Mouse (Mus musculus) hindbrain, postnatal 0 days (tissue): Measurements from ENCODE around the gene Gm49450. TPM values are rescaled to one million over a fixed set of nuclear protein-coding genes. Genes with fewer than 3 reads are reported as not detected.
"Not testable (repeated sequence)": the region's sequence is repeated elsewhere in the genome, so short reads cannot be mapped to it uniquely, and the experiment has no call there.

Source experiments
- ATAC-seq: fragments of 200-750 bp; cut with Nextera tagmentation; 2 replicates; pipeline ENCODE4 v1.8.0; 2017; ENCODE audit warnings: mild to moderate bottlenecking, moderate TSS enrichment, moderate library complexity
- DNase-seq: peaks from one replicate; pipeline ENCODE4 v3.0.0-alpha.2; 2015; ENCODE audit warnings: low spot score
- H3K27ac ChIP-seq: fragments of 300-500 bp; sonication (generic); 2 replicates; pipeline ENCODE4 v1.5.1; 2014; ENCODE audit warnings: mild to moderate bottlenecking
- H3K27me3 ChIP-seq: fragments of 300-500 bp; sonication (generic); 2 replicates; pipeline ENCODE4 v1.6.1; 2014; ENCODE audit warnings: low read length, mixed read lengths; ENCODE audit not compliant: insufficient read depth
- H3K36me3 ChIP-seq: fragments of 300-500 bp; sonication (generic); 2 replicates; pipeline ENCODE4 v1.6.1; 2014; ENCODE audit warnings: low read length, mixed read lengths; ENCODE audit not compliant: insufficient read depth
- H3K4me1 ChIP-seq: fragments of 300-500 bp; sonication (generic); 2 replicates; pipeline ENCODE4 v1.6.1; 2014; ENCODE audit warnings: antibody characterized with exemption, low read length, mixed read lengths; ENCODE audit not compliant: insufficient read depth
- H3K4me2 ChIP-seq: fragments of 300-500 bp; sonication (generic); 2 replicates; pipeline ENCODE4 v1.6.1; 2014; ENCODE audit warnings: low read depth, mild to moderate bottlenecking, low read length, moderate library complexity, mixed read lengths
- H3K4me3 ChIP-seq: fragments of 300-500 bp; sonication (generic); 2 replicates; pipeline ENCODE4 v1.5.1; 2014; ENCODE audit warnings: low read length
- H3K9ac ChIP-seq: fragments of 300-500 bp; sonication (generic); replicated peaks from 2 replicates; pipeline ENCODE4 v1.6.1; 2014; ENCODE audit warnings: mild to moderate bottlenecking, low read length, moderate library complexity, mixed read lengths
- H3K9me3 ChIP-seq: fragments of 300-500 bp; sonication (generic); 2 replicates; pipeline ENCODE4 v1.6.1; 2016; ENCODE audit warnings: low read length, mixed read lengths
- CTCF ChIP-seq: IDR thresholded peaks from 2 replicates; pipeline ENCODE4 v1.5.1; 2016; ENCODE audit warnings: antibody characterized with exemption, control low read depth, low read depth
- WGBS: fragments of 180-500 bp; shearing (Covaris S2); extraction: QIAGEN DNeasy Blood & Tissue Kit; methylation state at CpG from one replicate; pipeline ENCODE4 v1.1.7; 2014; 5-methylcytosine and 5-hydroxymethylcytosine counted together
- polyA plus RNA-seq: library from polyadenylated mRNA; unstranded; fragments of >200 nt; fragmentation: Nextera tagmentation; extraction: Ambion mirVana; gene quantifications from 2 replicates; pipeline ENCODE4 v1.2.1, GENCODE M21; 2015
- total RNA-seq: library from RNA; depleted of rRNA; stranded (reverse); fragments of >200 nt; gene quantifications from 2 replicates; pipeline ENCODE4 v1.2.3, GENCODE M21; 2014

Gm49450 gene
- total and polyA plus RNA-seq, 2 experiments from 2014 or later, result 1,767 TPM; not detected in 1

DNA sequence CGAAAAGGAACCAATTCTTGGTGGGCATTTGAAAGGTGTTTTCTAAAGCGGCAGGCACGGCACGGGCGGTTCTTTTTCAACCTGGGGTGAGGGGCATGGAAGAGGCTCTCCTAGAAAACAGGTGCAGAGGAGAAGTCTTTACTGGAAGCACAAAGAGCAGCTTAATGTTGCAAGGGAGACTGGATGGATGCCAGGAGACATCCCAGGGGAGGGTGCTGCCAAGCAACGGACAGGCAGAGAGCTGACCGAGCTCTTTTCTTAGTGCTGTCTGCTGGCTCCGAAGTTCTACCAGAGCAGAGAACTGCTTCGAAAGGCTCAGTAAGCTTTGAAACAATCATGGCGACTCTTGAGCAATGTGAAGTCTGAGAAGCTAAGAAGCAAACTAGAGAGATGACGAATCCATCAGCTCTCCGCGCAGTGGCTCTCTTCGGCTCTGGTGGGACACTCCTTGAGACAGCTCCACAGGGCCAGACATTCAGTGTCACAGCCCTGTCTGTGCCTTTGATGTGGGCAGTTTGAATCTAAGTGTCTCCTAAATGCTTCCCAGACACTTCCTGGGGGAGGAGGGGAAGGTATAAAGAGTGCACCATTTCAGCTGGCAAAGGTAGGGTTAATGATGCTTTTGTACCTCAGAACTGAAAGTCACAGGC lies 24.5 kb upstream of the Gm49450 start:
- ATAC-seq, result peak; percentile 84
- H3K27ac ChIP-seq, result peak overlapping the region; percentile 92
- H3K27me3 ChIP-seq, result no peaks in the 10 kb centered on the region
- H3K9ac ChIP-seq, result peak overlapping the region; percentile 42
- H3K4me1 ChIP-seq, result peaks cover 32% of the 10 kb centered on the region
- TF ChIP-seq CTCF, result no peak
- H3K36me3 ChIP-seq, result no peaks in the 10 kb centered on the region
- H3K4me2 ChIP-seq, result peak overlapping the region; percentile 48
- H3K4me3 ChIP-seq, result peak overlapping the region; percentile 16
- WGBS, result 11% methylated on average over 14 of the region's 14 CpGs
- DNase-seq, result peak; percentile 95
- no peaks in the 10 kb centered on the region for H3K9me3 ChIP-seq

DNA sequence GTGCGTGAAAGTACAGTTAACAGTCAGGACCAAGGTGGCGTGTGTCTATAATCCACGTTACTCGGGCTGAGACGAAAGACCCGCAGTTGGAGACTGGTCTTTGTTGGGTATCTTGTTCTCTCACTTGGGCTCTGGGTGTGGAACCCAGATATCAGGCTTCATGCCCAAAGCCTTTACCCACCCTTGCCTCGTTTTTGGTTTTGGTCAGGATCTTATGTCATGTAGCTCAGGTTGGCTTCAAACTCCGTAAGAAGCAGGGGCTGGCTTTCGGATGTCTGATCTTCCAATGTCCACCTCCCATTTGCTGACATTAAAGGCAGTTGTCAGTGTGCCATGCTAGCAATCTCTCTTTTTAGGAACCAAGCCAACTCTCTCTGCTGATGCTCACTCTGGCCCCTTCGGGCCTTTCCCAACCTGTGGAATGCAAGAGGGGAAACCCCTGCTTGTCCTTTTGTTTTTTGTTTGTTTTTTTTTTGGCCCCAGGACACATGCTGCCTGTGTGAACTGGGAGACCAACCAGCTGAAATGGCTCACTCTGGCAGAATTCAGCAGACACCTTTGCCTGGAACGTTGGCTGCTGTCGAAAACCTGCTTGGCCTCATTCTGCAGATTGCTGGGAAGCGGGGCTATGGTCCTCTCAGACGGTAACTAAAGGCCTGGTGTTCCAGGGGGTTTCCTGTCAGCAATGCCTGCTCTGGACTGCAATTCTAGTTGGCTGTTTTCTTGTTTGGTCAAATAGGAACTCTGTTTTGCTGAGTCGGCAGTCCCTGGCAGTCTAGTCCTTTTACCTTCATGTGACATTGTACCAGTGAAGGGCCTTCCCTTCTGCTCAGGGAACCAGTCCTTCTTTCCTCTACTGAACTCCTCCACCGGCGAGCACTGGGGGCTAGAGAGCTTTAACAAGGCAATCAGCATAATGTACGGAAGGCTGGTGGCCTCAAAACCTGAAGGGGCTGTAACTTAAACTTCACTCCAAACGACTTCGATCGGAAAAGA lies 23.7 kb upstream of the Gm49450 start:
- DNase-seq, result peak; percentile 33
- peak overlapping the region; percentile 42; the same call in 1 of the 2 replicates for H3K9ac ChIP-seq
- no peaks in the 10 kb centered on the region for H3K9me3 ChIP-seq
- no peak for TF ChIP-seq CTCF
- H3K27me3 ChIP-seq, result no peaks in the 10 kb centered on the region
- no peak overlapping the region for H3K4me3 ChIP-seq
- WGBS, result 36% methylated on average over 21 of the region's 21 CpGs
- peak; percentile 55; the same call in 1 of the 2 replicates for ATAC-seq
- no peaks in the 10 kb centered on the region for H3K36me3 ChIP-seq
- peak overlapping the region; percentile 48 for H3K4me2 ChIP-seq
- H3K4me1 ChIP-seq, result peaks cover 27% of the 10 kb centered on the region
- H3K27ac ChIP-seq, result peak overlapping the region; percentile 92

DNA sequence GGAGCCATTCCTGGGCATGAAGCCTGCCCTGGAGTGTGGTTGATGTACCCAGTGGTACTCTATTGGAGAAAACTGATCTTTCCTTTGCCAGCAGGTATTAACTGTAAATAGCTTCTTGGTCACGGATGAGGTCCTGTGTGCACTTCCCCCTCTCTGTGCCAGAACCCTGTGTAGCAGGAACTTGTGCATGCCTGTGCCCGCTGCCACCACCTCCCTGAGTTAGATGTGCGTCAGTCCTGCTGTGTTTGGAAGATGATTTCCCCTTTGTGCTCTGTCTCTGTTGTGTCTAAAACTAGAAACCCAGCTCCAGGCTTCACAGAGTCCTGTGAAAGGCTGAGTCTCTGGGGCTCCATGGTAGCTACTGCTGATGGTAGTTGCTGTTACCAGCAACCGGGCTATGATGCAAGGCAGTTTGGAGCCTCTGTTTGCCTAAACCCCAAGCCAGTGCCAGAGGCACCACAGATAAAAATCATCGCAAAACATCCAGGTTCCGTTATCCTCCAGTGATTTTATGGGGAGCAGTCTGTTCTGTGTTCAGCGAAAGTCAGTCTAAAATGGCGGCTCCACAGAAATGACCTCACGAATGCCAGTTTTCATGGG lies 19.8 kb upstream of the Gm49450 start:
- no peak overlapping the region for H3K4me2 ChIP-seq
- H3K27me3 ChIP-seq, result no peaks in the 10 kb centered on the region
- H3K27ac ChIP-seq, result peak overlapping the region; percentile 97
- no peak for TF ChIP-seq CTCF
- no peak overlapping the region for H3K9ac ChIP-seq
- no peak overlapping the region for H3K4me3 ChIP-seq
- 57% methylated on average over 9 of the region's 9 CpGs for WGBS
- H3K36me3 ChIP-seq, result no peaks in the 10 kb centered on the region
- peaks cover 37% of the 10 kb centered on the region for H3K4me1 ChIP-seq
- peak; percentile 7 for DNase-seq
- ATAC-seq, result no peak
- H3K9me3 ChIP-seq, result no peaks in the 10 kb centered on the region

DNA sequence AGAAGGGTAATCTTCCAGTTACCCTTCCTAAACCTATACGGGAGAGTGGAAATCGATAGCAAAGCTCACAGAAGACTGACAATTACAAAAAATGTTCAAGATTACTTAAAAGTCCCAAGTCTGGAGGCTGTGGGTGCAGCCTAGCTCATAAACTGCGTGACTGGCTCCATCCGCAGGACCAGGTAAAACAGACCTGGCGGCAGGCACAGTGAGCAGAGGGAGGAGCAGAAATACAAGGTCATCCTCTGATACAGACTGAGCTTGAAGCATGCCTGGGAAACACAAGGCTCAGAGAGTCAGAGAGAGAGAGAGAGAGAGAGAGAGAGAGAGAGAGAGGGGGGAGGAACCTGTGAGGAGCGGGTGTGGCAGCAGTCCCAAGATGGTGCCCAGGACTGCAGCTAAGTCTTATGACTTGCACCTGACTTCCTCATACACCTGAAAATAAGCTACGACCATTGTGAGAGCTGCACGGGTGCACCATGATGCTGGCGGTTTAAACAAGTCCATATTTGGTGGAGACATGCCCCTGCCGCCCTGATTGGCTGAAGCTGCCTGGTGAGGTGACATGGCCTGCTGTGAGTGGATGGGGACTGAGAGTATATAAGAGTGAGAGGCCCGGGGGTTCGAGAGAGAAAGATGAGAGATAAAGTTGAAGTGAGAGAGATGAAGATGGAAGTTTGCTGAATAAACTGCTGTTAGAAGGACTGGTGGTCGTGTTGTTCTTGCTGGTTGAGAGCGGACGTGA lies 18.4 kb upstream of the Gm49450 start:
- peak overlapping the region; percentile 13; the same call in 1 of the 2 replicates for H3K4me3 ChIP-seq
- H3K27ac ChIP-seq, result peak overlapping the region; percentile 97
- peaks cover 23% of the 10 kb centered on the region for H3K4me1 ChIP-seq
- H3K36me3 ChIP-seq, H3K9me3 ChIP-seq, H3K27me3 ChIP-seq: not testable (repeated sequence)
- WGBS, result 40% methylated on average over 15 of the region's 15 CpGs
- DNase-seq, result peak; percentile 53
- peak; percentile 65 for ATAC-seq
- H3K9ac ChIP-seq, result peak overlapping the region; percentile 59
- peak overlapping the region; percentile 48 for H3K4me2 ChIP-seq

DNA sequence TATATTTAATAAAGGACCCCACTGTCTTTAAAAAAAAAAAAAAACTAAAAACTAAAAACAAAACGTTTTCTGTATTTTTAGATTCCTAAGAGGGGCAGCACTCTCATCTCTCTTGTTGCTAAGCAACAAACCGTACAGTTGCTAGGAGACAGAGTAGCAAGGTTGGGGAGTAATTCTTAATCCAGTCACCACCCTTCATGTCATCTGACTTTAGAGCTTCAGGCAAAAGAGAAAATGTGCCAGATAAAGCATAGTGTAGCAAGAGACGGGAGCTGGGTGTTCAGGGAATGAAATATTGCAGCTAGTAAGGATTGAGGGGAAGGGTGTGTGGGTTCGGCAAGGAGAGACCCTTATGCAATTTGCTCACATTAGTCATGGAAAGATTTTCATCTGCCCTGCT lies 17.8 kb upstream of the Gm49450 start:
- DNase-seq (peak; percentile 91), ATAC-seq (peak; percentile 76)
- H3K27ac ChIP-seq, result peak overlapping the region; percentile 97
- no peaks in the 10 kb centered on the region for H3K9me3 ChIP-seq
- H3K27me3 ChIP-seq, result no peaks in the 10 kb centered on the region
- no peak for TF ChIP-seq CTCF
- peak overlapping the region; percentile 13; the same call in 1 of the 2 replicates for H3K4me3 ChIP-seq
- peak overlapping the region; percentile 48 for H3K4me2 ChIP-seq
- H3K9ac ChIP-seq, result peak overlapping the region; percentile 59
- H3K36me3 ChIP-seq, result no peaks in the 10 kb centered on the region
- peaks cover 20% of the 10 kb centered on the region for H3K4me1 ChIP-seq
- 5% methylated on average over 4 of the region's 4 CpGs for WGBS
